Mouse (Mus musculus) spleen, embryonic (tissue): ENCODE data around the gene Tpcn1.

Experiments
- CTCF ChIA-PET: fragments of 350-600 bp; sonication (Branson Sonifier 250); formaldehyde crosslinking; loops from one replicate; lab custom pipeline; 2022; lab: Charles Lee

Gene Tpcn1

DNA sequence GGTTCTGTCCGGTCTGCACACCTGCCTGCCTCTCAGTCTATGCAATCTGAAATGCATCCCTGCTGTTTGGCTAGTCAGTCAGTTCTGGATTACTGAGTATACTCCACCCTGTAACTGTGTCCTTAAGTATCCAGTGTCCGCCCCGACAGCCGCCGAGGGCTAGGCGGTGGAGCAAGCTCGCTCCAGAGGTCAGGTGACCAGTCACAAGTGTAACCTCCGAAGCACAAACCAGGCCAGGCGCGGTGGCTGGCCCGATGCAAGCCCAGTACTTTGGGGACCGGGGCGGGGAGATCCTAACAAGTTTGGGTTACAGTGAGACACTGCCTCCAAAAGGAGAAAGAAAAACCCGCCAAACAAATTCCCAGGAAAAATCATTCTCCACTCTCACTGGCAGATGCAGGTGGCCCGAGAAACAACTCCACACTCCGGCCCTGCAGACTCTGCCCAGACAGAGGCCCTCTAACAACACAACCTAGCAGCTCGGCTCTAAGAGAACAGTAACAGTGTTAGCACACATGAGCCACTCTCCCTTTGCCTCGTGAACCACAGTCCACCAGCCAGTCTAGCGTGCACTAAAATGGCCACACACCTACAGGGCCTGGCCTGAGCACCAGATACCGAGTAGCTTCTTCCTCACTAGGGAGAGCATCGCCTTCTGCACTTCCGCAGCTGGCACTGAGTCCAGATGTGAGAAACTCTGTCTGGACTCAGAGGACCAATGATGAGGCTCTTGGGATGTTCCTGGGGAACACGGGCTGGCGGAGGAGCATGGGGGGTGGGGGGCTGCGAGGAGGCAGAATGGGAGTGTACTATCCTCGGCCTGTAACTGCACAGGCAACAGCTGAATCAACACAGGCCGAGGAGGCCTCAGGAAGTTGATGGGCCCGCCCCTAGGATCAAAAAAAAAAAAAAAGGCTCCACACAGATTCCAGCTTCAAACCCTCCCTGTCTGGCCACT lies 25.2 kb downstream of the Tpcn1 start:
- CTCF ChIA-PET: interaction anchor here (0.8 kb wide), 1 partner anchor 42 kb away, joined by 4 read pairs; no protein-coding TSS in a partner anchor

GRCm38 (mm10) chr5:120560616-120561311 lies 27.7 kb downstream of the Tpcn1 start:
- CTCF ChIA-PET: interaction anchor here (0.7 kb wide), 1 partner anchor 74 kb away, joined by 3 read pairs; no protein-coding TSS in a partner anchor

DNA sequence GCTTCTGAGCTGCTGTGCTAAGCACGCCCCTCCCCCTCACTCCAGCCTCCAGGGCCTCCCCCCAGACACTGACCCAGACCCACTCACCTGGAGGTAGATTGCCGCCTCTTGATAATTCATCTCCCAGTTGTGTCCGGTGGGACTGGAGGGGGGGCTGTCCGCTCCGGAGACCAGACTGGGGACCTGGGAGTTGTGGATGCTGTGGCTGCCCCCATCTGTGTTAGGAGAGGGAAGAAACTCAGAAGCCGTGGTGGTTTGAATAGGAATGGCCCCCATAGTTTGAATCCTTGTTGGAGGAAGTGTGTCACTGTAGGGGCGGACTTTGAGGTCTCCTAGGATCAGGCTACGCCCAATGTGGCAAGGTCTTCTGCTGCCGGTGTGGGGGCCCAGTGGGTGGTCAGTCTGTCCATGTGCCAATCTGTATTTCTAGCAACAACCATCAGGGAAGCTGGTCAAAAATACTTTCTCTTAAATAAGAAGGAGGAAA lies 28.3 kb downstream of the Tpcn1 start:
- CTCF ChIA-PET: interaction anchor here (0.7 kb wide), 1 partner anchor 73 kb away, joined by 3 read pairs; no protein-coding TSS in a partner anchor

GRCm38 (mm10) chr5:120558762-120559161 lies 29.7 kb downstream of the Tpcn1 start:
- CTCF ChIA-PET: no interaction called here

DNA sequence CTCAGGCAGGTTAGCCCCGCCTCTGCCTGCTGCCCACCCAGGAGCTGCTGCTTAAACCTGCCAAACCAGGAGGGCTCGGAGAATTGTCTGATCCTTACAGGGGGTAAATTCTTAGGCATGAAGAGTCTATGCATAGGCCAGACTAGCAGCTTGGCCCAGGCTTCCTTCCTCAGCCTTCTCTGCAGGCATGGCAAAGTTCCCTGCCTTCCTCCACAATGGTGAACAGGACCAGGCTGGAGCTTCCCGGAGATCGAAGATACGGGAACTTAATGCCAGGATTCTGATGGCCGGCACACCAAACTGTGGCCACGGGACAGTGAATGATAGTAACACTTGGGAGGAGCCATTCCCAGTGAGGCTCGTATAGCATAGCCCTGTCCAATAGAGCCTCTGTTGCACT lies 30.4 kb downstream of the Tpcn1 start:
- CTCF ChIA-PET: interaction anchor here (0.5 kb wide), 1 partner anchor 201 kb away, joined by 6 read pairs; no protein-coding TSS in a partner anchor

GRCm38 (mm10) chr5:120555871-120556270 lies 32.6 kb downstream of the Tpcn1 start:
- CTCF ChIA-PET: no interaction called here

- CTCF ChIA-PET: no interaction called here
These were observed 37.8 kb downstream of the Tpcn1 start for GRCm38 (mm10) chr5:120550673-120551072.

GRCm38 (mm10) chr5:120550137-120550536 lies 38.3 kb downstream of the Tpcn1 start:
- CTCF ChIA-PET: no interaction called here

DNA sequence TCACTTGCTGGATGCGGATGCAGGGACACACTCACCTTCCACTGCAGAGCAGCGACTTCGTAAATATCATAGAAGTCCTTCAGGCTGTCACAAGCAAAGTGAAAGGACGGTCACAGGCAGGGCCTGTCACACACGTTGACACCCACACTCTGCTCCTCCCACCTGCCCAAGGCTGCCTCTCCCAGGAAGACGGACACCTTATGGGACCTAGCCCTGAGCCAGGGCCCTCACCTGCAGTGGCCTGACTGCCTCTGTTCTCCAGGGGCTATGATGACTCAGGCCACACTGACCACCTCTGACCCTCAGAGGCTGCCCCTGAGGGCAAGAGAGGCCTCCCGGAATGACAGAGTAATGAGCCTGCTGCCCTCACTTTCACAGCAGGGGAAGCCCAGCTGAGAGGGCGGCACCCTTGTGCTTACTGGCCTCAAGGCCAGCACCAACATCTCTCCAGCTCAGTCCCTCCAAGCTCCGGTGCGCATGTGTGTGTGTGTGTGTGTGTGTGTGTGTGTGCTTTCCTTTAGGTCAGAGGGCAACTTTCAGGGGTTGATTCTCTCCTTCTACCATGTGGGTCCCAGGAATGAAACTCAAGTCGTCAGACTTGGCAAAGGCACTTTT lies 40.1 kb downstream of the Tpcn1 start:
- CTCF ChIA-PET: no interaction called here

- CTCF ChIA-PET: interaction anchor here (0.7 kb wide), 1 partner anchor 206 kb away, joined by 16 read pairs; no protein-coding TSS in a partner anchor
These were observed 51.8 kb downstream of the Tpcn1 start for GRCm38 (mm10) chr5:120536632-120537031.

DNA sequence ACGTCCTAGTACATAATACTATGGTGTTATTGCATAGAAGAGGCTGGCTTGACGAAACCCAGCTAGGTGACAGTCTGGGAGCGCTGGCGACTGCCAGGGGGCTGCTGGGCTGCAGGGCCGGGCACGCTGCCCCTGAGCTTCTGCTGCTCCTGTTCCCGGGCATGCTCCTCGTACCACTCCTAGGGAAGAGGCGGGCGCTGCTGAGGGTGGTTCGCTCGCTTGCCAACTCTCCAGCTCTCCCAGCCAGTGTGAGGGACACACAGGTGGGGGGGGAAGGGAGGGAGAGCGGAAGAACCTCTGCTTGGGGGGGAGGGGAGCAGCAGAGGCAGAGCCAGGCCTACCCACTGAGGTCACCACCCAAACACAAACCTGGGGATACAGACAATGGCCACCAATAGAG lies 52.4 kb downstream of the Tpcn1 start:
- CTCF ChIA-PET: no interaction called here

GRCm38 (mm10) chr5:120534686-120535075 lies 53.8 kb downstream of the Tpcn1 start:
- CTCF ChIA-PET: interaction anchor here (0.6 kb wide), 2 partner anchors 11 to 21 kb away, joined by 3 to 5 read pairs; no protein-coding TSS in a partner anchor

- CTCF ChIA-PET: no interaction called here
These were observed 54.3 kb downstream of the Tpcn1 start for GRCm38 (mm10) chr5:120534071-120534685.

- CTCF ChIA-PET: no interaction called here
These were observed 56.8 kb downstream of the Tpcn1 start for GRCm38 (mm10) chr5:120531631-120532030.

GRCm38 (mm10) chr5:120527296-120527964 lies 61.0 kb downstream of the Tpcn1 start:
- CTCF ChIA-PET: interaction anchor here (1.4 kb wide), 1 partner anchor 47 kb away, joined by 4 read pairs; no protein-coding TSS in a partner anchor

GRCm38 (mm10) chr5:120526311-120526710 lies 62.2 kb downstream of the Tpcn1 start:
- CTCF ChIA-PET: interaction anchor here (1.2 to 1.4 kb wide), 2 partner anchors 48 to 79 kb away, joined by 4 to 6 read pairs; no protein-coding TSS in a partner anchor

DNA sequence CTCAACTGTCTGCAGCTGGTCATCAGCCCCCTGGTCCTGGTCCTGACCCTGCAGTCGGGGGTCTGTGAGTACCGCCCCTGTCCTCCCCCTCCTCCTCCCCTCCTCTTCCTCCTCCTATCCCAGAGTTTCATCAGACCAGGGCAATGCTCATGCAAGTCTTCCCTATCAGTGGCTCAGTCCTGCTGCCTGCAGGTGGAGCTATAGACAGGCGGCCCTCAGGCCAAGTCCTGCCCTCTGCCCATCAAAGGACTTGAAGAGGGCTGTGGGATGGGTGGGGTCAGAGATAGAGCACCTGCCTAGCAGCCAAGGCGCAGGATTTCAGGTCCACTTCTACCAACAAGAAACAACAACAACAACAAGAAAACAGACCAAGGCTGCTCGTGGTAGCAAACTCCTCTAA lies 62.7 kb downstream of the Tpcn1 start:
- CTCF ChIA-PET: interaction anchor here (0.7 to 1.2 kb wide), 2 partner anchors 79 to 90 kb away, joined by 3 to 6 read pairs; no protein-coding TSS in a partner anchor

- CTCF ChIA-PET: no interaction called here
These were observed 63.7 kb downstream of the Tpcn1 start for GRCm38 (mm10) chr5:120524736-120525135.

DNA sequence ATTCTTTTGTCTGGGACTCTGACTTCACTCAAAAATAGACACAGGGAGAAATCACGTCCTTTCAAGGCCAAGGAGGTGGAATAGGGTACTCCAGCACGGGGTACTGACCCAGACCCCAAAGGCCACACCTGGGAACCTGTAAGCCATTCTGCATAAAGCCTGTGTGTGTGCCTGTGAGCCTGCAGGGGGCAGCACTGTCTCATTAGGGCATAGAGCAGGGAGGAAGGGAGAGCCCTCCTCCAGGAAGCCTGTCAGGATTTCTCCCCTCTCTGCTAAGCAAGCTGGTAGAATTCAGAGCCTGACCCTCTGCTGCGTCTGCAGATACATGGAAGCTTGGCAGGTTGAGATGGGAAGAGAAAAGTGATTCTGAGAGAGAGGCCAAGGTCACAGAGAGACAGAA lies 65.8 kb downstream of the Tpcn1 start:
- CTCF ChIA-PET: no interaction called here

DNA sequence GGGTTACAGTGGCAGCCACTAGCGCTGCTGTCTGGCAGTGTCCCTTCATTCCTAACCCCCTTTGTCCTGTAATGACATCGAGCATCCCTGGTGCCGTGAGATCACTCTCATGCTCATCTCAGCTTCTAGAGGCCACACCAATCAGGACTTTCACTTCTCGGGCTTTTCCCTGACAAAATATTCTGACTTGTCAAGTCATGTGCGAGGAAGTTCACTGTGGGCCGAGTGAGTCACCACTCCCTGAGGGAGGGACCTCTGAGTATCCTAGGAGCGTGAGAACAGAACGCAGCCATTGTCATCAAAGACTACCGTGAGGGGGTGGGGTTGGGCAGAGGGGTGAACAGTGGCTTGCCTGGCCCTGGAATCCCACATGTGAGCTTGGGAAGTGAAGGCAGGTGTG lies 70.9 kb downstream of the Tpcn1 start:
- CTCF ChIA-PET: no interaction called here
